Mouse (Mus musculus) spleen, adult 2 months (tissue): Measurements from ENCODE around the gene Kcnh7.

Experiments used
- CTCF ChIP-seq: fragments of 200-500 bp; IDR thresholded peaks from 2 replicates; pipeline ENCODE4 v1.5.1; 2011; ENCODE audit warnings: mild to moderate bottlenecking, inconsistent platforms; ENCODE audit not compliant: insufficient read depth, insufficient read length, insufficient replicate concordance; ENCODE audit errors: extremely low read depth
- POLR2A ChIP-seq: fragments of 200-500 bp; IDR thresholded peaks from 2 replicates; pipeline ENCODE4 v1.6.1; 2011; ENCODE audit warnings: low read depth, low read length, inconsistent platforms

DNA sequence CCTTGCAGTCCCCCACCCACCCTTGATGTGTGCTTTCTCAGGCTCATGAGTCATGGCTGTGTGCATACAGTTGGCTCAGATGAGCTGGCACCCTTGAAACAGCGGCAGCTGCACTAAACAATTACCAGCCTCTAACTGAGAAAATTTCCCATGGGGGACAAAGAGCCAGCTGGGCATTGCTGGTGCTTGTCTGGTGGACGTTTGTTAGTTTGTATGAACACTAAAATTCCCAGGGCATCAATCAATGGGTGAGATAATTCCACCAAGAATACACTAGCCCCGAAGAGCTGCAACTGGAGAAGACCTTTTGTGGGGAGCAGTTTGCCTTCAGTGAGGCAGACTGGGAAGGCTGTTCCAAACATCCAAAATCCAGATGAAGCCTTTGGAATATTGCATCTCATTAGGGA lies 376.6 kb downstream of the Kcnh7 start:
- TF ChIP-seq CTCF: no peak
- TF ChIP-seq POLR2A: no peak
